Mouse (Mus musculus): Measurements from ENCODE around the gene Tnfrsf25.

The Tnfrsf25 gene

DNA sequence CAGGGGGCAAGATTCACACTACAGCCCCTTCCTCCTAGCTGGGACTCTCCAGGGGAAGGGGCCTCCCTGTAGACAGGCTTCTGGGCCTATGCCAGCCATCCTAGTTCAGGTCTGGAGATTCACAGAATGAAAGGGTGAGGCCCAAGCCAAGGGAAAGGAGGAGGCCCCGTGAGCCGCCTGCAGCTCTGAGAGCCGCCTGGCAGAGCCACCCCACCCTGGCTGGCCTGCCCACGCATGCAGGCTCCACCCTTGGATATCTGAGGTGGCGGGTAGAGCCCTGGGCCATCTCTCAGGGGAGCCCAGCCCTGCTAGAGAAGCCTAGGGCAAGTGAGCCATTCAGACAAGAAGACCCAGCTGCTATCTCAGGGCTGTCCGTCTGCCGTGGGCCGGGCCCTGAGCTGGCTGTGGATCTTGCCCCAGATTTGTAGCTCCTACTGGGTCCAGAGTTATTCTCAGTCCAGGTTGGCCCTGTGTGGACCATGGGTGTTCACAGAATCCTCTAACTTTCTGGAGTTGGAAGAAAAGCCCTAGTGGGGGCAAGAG is 22.9 kb upstream of the Tnfrsf25 start:
- DNase-seq (ENCODE audit: low read depth, low spot score) = no peak

GRCm38 (mm10) chr4:152094233-152094632 is 21.5 kb upstream of the Tnfrsf25 start:
- no peak for DNase-seq (ENCODE audit: low read depth, low spot score)

GRCm38 (mm10) chr4:152095937-152096910 is 19.5 kb upstream of the Tnfrsf25 start:
- DNase-seq (ENCODE audit: low read depth, low spot score) = peak; percentile 76

DNA sequence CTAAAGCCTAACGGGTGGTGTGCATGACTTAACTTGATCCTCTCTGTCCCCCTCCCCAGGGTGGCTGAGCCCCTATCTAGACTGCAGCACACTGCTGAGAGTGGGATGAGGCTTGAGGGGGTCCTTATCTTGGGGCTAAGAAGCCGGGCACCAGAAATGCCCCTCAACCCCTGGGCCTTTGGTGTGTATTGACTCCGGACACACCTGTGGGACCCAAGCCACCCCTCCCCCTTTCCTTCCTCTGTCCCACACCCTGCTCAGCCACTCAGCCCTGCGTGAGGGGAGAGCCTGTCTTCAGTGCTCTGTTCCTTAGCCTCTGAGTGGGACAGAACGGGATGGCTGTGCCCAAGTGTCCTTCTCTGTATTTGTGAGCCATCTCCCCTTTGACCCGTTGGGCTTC is 18.8 kb upstream of the Tnfrsf25 start:
- DNase-seq (ENCODE audit: low read depth, low spot score) = no peak

GRCm38 (mm10) chr4:152097911-152098799 is 17.6 kb upstream of the Tnfrsf25 start:
- no peak for DNase-seq (ENCODE audit: low read depth, low spot score)

DNA sequence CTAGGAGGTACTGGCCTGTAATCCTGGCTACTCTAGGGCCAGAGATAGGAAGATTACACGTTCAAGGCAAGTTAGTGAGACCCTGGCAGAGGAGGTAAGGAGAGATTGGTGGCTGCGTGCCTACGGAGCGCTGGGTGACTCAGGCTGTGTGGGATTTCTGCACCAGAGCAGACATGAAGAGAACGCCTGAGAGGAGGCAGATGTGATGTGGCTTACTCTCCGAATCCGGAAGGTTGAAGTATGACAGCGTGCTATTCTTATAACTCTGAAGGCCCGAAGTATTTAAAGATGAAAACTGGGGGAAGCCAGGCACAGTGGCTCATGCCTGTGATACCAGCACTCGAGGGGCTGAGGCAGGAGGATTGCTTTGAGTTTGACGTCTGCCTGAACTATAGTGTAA is 15.2 kb upstream of the Tnfrsf25 start:
- DNase-seq (ENCODE audit: low read depth, low spot score) = no peak

DNA sequence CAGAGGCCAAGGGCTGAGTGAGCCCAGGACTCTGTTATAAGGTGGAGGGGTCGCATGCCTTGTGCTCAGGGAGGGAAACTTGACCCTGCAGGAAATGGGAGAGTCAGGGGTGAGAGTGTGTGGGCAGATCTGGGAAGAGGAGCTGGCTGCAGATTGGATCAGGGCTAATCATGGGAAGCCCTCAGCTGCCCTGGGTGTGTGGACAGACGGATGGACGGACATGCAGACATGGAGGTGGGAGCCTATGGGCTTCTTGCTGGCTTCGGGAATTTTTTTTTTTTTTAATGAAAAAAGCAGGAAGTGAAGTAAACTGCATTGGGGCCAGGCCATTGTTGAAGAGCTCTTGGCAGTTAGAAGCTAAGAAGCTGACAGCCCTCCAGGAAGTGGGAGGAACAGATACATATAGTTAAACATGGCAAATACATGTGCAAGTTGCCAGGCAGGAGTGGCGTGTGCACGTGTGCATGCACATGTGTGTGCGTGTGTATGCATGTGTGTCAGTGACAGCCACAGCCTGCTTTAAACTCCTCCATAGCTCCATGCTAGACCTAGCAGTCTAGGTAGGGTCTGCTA is 14.6 kb upstream of the Tnfrsf25 start:
- DNase-seq (ENCODE audit: low read depth, low spot score) = no peak

- DNase-seq (ENCODE audit: low read depth, low spot score) = no peak
Measured at GRCm38 (mm10) chr4:152101921-152102320, 13.8 kb upstream of the Tnfrsf25 start.

- DNase-seq (ENCODE audit: low read depth, low spot score) = peak; percentile 67
Measured at GRCm38 (mm10) chr4:152103025-152103424, 12.7 kb upstream of the Tnfrsf25 start.

- no peak for DNase-seq (ENCODE audit: low read depth, low spot score)
Measured at GRCm38 (mm10) chr4:152106746-152107145, 9.0 kb upstream of the Tnfrsf25 start.

DNA sequence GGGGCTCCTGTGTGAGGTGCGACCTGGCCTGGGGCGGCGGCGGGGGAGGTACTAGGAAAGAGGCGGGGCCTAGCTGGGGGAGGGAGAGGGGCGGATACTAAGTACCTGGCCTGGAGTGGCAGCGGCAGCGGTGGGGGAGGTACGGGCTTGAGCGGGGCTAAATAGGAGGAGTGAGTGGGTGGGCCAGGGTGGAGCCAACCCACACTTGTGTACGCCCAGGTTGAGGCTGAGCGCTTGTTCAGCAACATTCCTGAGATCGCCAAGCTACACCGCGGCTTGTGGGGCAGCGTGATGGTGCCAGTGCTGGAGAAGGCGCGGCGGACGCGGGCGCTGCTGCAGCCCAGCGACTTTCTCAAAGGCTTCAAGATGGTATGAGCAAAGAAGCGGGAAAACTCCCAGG is 8.2 kb upstream of the Tnfrsf25 start:
- DNase-seq (ENCODE audit: low read depth, low spot score) = no peak

- no peak for DNase-seq (ENCODE audit: low read depth, low spot score)
Measured at GRCm38 (mm10) chr4:152107971-152108509, 7.7 kb upstream of the Tnfrsf25 start.

- DNase-seq (ENCODE audit: low read depth, low spot score) = no peak
Measured at GRCm38 (mm10) chr4:152108673-152109072, 7.1 kb upstream of the Tnfrsf25 start.

DNA sequence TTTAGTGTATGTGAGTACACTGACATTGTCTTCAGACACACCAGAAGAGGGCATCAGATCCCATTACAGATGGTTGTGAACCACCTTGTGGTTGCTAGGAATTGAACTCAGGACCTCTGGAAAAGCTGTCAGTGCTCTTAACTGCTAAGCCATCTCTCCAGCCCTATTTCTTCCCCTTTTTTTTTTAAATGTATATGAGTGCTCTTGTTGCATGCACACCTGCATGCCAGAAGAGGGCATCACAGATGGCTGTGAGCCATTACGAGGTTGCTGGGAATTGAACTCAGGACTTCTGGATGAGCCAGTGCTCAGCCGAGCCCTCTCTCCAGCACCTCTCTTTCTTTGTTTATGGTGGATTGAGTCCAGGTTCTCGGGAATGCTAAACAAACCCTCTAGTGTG is 6.2 kb upstream of the Tnfrsf25 start:
- DNase-seq (ENCODE audit: low read depth, low spot score) = no peak

DNA sequence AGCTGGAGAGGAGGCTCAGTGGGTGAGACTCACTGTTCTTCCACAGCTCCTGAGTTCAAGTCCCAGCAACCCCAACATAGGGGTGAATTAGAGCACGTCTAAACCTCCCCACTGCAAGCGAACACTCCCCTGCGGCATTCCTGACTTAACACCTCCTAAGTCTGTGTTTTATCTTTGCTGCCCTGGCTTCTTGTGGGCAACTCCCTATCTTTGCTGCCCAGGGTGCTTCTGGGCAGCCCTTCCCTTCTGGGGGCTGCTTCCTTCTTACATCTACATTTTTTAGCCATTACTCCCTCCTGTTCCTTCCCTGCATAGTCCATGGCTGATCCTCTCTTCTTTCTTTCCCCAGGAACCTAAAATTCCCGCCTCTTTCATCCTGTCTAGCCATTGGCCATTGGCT is 5.0 kb upstream of the Tnfrsf25 start:
- DNase-seq (ENCODE audit: low read depth, low spot score) = no peak

- peak; percentile 78 for DNase-seq (ENCODE audit: low read depth, low spot score)
Measured at GRCm38 (mm10) chr4:152112329-152112728, 3.4 kb upstream of the Tnfrsf25 start.

DNA sequence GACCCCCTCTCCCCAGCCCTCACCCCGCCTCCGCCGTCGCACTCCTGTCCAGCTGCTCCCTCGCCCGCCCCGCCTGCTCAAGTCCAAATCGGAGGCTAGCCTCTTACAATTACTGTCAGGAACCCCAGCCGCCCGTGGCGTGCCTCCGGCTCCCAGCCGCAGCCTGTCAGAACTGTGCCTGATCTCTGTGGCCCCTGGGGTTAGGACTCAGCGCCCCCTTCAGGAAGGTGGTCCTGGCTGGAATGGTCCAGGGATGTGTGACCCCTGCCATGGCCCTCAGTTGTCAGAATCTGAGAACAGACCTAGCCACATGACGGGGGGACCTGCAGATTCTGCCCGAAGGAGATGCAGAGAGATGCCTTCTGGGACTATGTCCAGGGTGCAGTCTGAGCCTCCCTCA is 1.7 kb upstream of the Tnfrsf25 start:
- no peak for DNase-seq (ENCODE audit: low read depth, low spot score)

- DNase-seq (ENCODE audit: low read depth, low spot score) = no peak
Measured at GRCm38 (mm10) chr4:152117538-152117937, 1.8 kb downstream of the Tnfrsf25 start.

DNA sequence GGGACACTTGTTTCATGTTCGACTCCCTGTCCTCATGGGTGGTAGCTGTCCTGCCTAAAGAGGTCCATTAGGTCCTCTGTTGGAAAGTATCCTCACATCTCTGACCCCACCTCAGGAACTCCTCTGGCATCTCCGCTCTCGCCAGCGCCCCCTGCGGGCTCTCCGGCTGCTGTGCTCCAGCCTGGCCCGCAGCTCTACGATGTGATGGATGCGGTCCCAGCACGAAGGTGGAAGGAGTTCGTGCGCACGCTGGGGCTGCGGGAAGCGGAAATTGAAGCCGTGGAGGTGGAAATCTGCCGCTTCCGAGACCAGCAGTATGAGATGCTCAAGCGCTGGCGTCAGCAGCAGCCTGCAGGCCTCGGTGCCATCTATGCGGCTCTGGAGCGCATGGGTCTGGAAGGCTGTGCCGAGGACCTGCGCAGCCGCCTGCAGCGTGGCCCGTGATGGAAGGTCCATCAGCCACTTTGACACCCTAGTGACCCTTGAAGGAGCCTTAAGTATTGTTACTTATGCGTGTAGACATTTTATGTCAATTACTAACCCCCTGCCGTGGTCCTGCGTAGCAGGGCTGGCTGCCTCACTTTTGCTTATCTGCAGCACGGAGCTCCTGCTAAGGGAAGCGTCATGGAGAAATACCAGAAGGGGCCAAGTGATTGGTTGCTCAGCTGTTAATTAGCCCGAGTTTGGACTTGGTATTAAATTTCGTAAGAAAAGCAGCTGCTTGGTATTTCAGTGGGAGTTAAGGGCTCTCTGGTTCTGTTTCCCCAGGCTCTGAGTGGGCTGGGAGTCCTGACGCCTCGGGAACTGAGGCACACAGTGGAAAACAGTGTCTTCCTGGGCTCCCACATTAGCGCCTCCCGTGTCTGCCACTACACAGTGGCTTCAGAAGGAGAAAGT is 3.9 kb downstream of the Tnfrsf25 start:
- no peak for DNase-seq (ENCODE audit: low read depth, low spot score)
